Mouse (Mus musculus): ENCODE measurements around the gene Tfb2m. TPM values are rescaled to one million over a fixed set of nuclear protein-coding genes. Genes with fewer than 3 reads are reported as not detected.
"Not testable (repeated sequence)": the region's sequence is repeated elsewhere in the genome, so short reads cannot be mapped to it uniquely, and the experiment has no call there.

Tfb2m gene
- 32.4 and 32.6 TPM in 2 replicates for polyA plus RNA-seq (2015; fragmentation: Nextera tagmentation; extraction: Ambion mirVana)

- H3K9me3 ChIP-seq (replicated peaks); H3K36me3 ChIP-seq (ENCODE audit: poor library complexity, severe bottlenecking); H3K27me3 ChIP-seq: not testable (repeated sequence)
- H3K9ac ChIP-seq, result peak within 1 kb of the TSS; percentile 82
- peak within 1 kb of the TSS; percentile 63 for H3K4me3 ChIP-seq
- H3K27ac ChIP-seq, result peak within 1 kb of the TSS; percentile 97
- peak within 1 kb of the TSS; percentile 86 for H3K4me2 ChIP-seq
- ATAC-seq, result peak; percentile 100
- H3K4me1 ChIP-seq, result peaks cover 28% of the 10 kb centered on the region
- WGBS, result under 1% methylated on average over 69 of the region's 69 CpGs
Measured at GRCm38 (mm10) chr1:179545768-179546550, at the start of gene Tfb2m, which contains the start of gene Cnst. Tfb2m (minus strand) TSS chr1:179546267. Cnst (plus strand) TSS chr1:179546370.

- WGBS, result 66% methylated on average over 7 of the region's 7 CpGs
Measured at GRCm38 (mm10) chr1:179592972-179593371, 46.9 kb upstream of the Tfb2m start.

DNA sequence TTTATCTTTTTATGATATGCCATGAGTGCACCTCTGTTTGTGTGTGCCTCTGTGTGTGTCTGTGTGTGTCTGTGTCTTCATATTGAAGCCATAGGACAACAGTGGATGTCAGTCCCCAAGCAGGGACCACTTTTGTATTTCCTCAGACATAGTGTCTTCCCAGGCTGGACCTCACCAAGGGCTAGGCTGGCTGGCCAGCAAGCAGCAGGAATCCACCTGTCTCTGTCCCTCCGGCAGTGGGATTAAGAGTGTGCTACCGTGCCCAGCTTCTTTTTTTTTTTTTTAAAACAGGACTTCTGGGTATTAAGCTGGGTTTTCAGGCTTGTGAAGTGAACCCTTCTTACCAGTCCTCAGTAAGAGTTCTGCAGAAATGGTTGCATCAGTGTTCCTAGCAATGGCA, 46.1 kb upstream of the Tfb2m start:
- Histone ChIP-seq H3K27me3 (no peaks in the 10 kb centered on the region), H3K27ac (no peak overlapping the region), H3K36me3 (ENCODE audit: poor library complexity, severe bottlenecking) (peaks cover 11% of the 10 kb centered on the region), H3K4me3 (no peak overlapping the region), H3K9me3 (replicated peaks) (no peaks in the 10 kb centered on the region), H3K4me1 (peaks cover 19% of the 10 kb centered on the region; the same call in 1 of the 2 replicates), H3K9ac (no peak overlapping the region), H3K4me2 (no peak overlapping the region)
- ATAC-seq, result no peak
- WGBS, result 91% methylated on average over 2 of the region's 2 CpGs

More at GRCm38 (mm10) chr1:179592972-179593371, 46.9 kb upstream of the Tfb2m start:
- no peak overlapping the region for H3K27ac ChIP-seq
- no peak overlapping the region for H3K4me3 ChIP-seq
- no peak overlapping the region for H3K4me2 ChIP-seq
- no peak overlapping the region for H3K9ac ChIP-seq
- no peaks in the 10 kb centered on the region for H3K27me3 ChIP-seq
- peaks cover 11% of the 10 kb centered on the region for H3K36me3 ChIP-seq (ENCODE audit: poor library complexity, severe bottlenecking)
- H3K4me1 ChIP-seq, result 0 out of 2 replicates have a peak, but pooled peaks cover 10% of the 10 kb centered on the region
- no peak for ATAC-seq
- H3K9me3 ChIP-seq (replicated peaks), result no peaks in the 10 kb centered on the region

DNA sequence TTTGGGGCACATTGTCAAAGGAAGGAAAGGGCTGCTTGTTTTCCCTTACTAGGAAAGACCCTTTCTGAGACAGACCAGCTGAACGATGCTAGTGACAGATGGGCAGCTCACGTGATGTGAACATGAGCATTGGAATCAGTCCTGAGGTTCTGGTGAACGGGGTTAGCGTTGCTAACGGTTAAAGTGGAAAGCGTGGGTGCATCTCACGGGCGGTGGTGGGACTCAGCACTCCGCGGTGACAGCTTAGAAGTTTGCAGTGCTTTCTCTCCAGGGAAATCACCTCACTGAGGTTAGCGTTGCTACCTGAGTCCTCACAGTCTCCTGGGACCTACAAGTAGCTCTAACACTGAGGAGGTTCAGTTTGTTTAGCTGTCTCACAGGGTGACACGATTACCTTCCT, 45.6 kb upstream of the Tfb2m start:
- Histone ChIP-seq H3K4me3 (no peak overlapping the region), H3K9ac (no peak overlapping the region), H3K4me1 (peaks cover 24% of the 10 kb centered on the region; the same call in 1 of the 2 replicates), H3K27me3 (no peaks in the 10 kb centered on the region), H3K27ac (no peak overlapping the region), H3K4me2 (no peak overlapping the region), H3K9me3 (replicated peaks) (no peaks in the 10 kb centered on the region), H3K36me3 (ENCODE audit: poor library complexity, severe bottlenecking) (peaks cover 11% of the 10 kb centered on the region)
- peak; percentile 76; the same call in 1 of the 2 replicates for ATAC-seq
- 76% methylated on average over 12 of the region's 12 CpGs for WGBS

DNA sequence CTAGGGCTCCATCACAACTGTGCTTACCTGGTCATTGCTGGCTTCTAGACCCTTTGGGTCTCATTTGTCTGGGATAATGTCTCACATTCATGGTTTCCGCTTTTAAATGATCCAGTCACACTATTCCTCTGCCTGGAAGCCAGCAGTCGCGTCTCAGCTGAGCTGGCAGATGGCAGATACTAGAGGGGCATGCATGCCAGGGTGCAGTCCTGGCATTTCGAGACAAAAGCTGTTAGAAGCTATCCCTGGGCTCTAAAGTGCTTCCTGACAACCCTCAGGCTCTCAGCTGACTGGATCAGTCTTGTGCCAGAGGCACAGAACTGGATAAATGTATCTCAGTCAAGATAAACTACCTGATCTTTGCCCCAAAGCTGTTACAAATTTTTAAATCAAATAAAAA, 42.2 kb upstream of the Tfb2m start:
- H3K4me2 ChIP-seq, result no peak overlapping the region
- peaks cover 7% of the 10 kb centered on the region for H3K36me3 ChIP-seq (ENCODE audit: poor library complexity, severe bottlenecking)
- H3K4me1 ChIP-seq, result peaks cover 24% of the 10 kb centered on the region; the same call in 1 of the 2 replicates
- peak; percentile 62; the same call in 1 of the 2 replicates for ATAC-seq
- no peaks in the 10 kb centered on the region for H3K27me3 ChIP-seq
- H3K9ac ChIP-seq, result no peak overlapping the region
- H3K4me3 ChIP-seq, result no peak overlapping the region
- H3K27ac ChIP-seq, result peak overlapping the region; percentile 27
- no peaks in the 10 kb centered on the region for H3K9me3 ChIP-seq (replicated peaks)
- 82% methylated on average over 4 of the region's 4 CpGs for WGBS

DNA sequence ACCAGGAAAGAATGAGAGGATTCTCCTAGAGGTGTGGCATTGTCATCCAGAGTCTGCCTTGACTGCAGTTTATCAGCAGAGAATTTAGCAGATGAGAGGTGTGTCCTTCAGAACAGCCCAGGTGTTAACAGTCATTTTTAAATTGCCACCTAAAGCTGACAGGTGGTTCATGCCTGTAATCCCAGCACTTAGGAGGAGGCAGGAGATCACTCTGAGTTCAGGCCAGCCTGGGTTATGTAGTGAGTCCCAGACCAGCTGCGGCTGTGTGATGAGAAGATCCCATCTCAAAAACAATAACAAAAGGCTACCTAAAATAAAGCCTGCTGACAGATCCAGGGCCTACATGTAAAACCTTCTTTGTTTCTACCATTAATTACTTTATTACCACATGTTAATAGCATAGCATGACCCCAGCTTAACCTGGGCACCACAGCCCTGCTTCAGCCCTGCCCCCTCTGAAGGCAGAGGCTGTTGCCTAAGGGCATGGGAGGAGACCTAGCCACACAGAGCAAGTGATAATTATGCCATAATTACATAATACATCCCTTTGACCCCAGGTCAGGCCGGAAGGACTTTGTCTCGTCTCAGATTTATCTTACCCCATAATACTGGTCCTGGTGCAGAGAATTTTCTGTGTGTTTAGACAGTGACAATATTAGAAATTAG, 40.5 kb upstream of the Tfb2m start:
- H3K27ac ChIP-seq, result no peak overlapping the region
- no peak for ATAC-seq
- no peaks in the 10 kb centered on the region for H3K27me3 ChIP-seq
- no peaks in the 10 kb centered on the region for H3K9me3 ChIP-seq (replicated peaks)
- no peak overlapping the region for H3K4me2 ChIP-seq
- H3K9ac ChIP-seq, result no peak overlapping the region
- H3K4me1 ChIP-seq, result peaks cover 17% of the 10 kb centered on the region; the same call in 1 of the 2 replicates
- H3K4me3 ChIP-seq, result no peak overlapping the region
- 63% methylated on average over 3 of the region's 3 CpGs for WGBS
- H3K36me3 ChIP-seq (ENCODE audit: poor library complexity, severe bottlenecking), result no peaks in the 10 kb centered on the region

GRCm38 (mm10) chr1:179585646-179586045, 39.6 kb upstream of the Tfb2m start:
- 92% methylated on average over 9 of the region's 9 CpGs for WGBS
- Histone ChIP-seq H3K4me3 (no peak overlapping the region), H3K36me3 (ENCODE audit: poor library complexity, severe bottlenecking) (peaks cover 3% of the 10 kb centered on the region), H3K9me3 (replicated peaks) (no peaks in the 10 kb centered on the region), H3K27me3 (no peaks in the 10 kb centered on the region), H3K27ac (no peak overlapping the region), H3K4me2 (no peak overlapping the region), H3K4me1 (peaks cover 17% of the 10 kb centered on the region; the same call in 1 of the 2 replicates), H3K9ac (no peak overlapping the region)
- ATAC-seq, result no peak

DNA sequence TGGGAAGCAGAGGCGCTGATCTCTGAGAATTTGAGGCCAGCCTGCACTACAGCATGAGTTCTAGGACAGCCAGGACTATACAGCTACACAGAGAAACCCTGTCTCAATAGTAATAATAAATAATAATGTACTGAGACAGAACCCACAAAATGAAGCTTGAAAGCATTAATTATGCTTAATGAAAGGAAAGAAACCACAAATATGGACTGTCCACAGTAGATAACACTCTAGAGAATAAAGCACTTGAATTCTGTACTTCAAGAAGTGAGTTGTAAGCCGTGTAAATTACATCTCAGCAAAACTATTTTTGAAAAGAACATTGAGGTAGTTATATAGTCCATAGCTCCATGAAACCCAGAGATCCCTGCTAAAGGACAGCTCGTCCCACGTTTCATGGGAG, 38.2 kb upstream of the Tfb2m start:
- Histone ChIP-seq H3K9me3 (replicated peaks) (no peaks in the 10 kb centered on the region), H3K4me3 (no peak overlapping the region), H3K4me1 (peaks cover 17% of the 10 kb centered on the region; the same call in 1 of the 2 replicates), H3K27ac (no peak overlapping the region), H3K9ac (no peak overlapping the region), H3K27me3 (no peaks in the 10 kb centered on the region), H3K4me2 (no peak overlapping the region), H3K36me3 (ENCODE audit: poor library complexity, severe bottlenecking) (peaks cover 17% of the 10 kb centered on the region)
- 91% methylated on average over 4 of the region's 4 CpGs for WGBS
- ATAC-seq, result no peak

GRCm38 (mm10) chr1:179583090-179583489, 37.0 kb upstream of the Tfb2m start:
- peaks cover 15% of the 10 kb centered on the region; the same call in 1 of the 2 replicates for H3K4me1 ChIP-seq
- 94% methylated on average over 3 of the region's 3 CpGs for WGBS
- peaks cover 22% of the 10 kb centered on the region for H3K36me3 ChIP-seq (ENCODE audit: poor library complexity, severe bottlenecking)
- H3K27me3 ChIP-seq, result no peaks in the 10 kb centered on the region
- H3K9ac ChIP-seq, result no peak overlapping the region
- ATAC-seq, result no peak
- no peak overlapping the region for H3K4me2 ChIP-seq
- no peak overlapping the region for H3K4me3 ChIP-seq
- no peak overlapping the region for H3K27ac ChIP-seq
- H3K9me3 ChIP-seq (replicated peaks), result no peaks in the 10 kb centered on the region

DNA sequence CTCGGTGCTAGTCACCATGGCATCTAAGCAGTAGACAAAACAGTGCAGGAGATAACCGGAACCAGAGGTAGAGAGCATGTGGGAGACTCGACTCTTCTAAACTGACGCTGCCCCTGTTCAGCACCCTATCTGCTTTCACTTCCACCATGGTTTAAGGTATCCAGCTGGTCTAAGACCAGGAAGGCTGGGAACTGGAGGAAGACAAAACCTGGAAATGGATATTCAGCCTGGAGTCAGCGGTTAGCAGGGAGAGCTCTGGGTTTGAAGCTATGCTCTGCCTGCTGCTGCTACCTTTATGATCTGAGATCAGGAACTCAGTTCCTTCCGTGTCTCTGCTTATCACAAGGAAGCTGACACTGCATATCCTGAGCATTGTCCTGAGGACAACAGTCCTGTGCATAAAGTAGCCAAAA, 36.0 kb upstream of the Tfb2m start:
- no peak overlapping the region for H3K4me3 ChIP-seq
- H3K36me3 ChIP-seq (ENCODE audit: poor library complexity, severe bottlenecking), result peaks cover 22% of the 10 kb centered on the region
- H3K4me1 ChIP-seq, result peaks cover 4% of the 10 kb centered on the region; the same call in 1 of the 2 replicates
- no peak overlapping the region for H3K27ac ChIP-seq
- H3K27me3 ChIP-seq, result no peaks in the 10 kb centered on the region
- ATAC-seq, result peak; percentile 50; the same call in 1 of the 2 replicates
- no peak overlapping the region for H3K4me2 ChIP-seq
- H3K9ac ChIP-seq, result no peak overlapping the region
- H3K9me3 ChIP-seq (replicated peaks), result no peaks in the 10 kb centered on the region
- 85% methylated on average over 6 of the region's 6 CpGs for WGBS

- no peak overlapping the region for H3K27ac ChIP-seq
- ATAC-seq, result no peak
Measured at GRCm38 (mm10) chr1:179581422-179581821, 35.4 kb upstream of the Tfb2m start.

DNA sequence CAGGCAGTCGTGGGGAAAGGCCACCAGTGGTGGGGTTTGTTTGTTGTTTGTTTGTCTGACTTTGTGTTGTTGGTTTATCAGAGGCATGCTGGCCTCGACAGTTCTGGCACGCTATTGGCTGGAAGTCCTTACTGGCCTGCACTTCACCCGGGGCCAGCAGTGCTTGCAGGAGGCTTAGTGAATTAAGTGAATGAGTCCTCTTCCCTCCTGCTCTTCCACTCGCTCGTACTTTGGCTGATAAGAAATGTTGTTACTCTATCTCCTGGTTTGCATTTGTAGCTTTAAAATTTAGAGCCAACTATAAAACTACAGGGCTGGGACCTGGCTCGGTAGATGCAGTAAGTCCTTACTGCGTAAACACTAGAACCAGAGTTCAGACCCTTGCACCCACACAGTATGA, 34.1 kb upstream of the Tfb2m start:
- H3K4me1 ChIP-seq, result no peaks in the 10 kb centered on the region
- no peak for ATAC-seq
- H3K27me3 ChIP-seq, result no peaks in the 10 kb centered on the region
- no peak overlapping the region for H3K27ac ChIP-seq
- H3K4me2 ChIP-seq, result no peak overlapping the region
- no peak overlapping the region for H3K9ac ChIP-seq
- H3K9me3 ChIP-seq (replicated peaks), result no peaks in the 10 kb centered on the region
- H3K36me3 ChIP-seq (ENCODE audit: poor library complexity, severe bottlenecking), result peaks cover 22% of the 10 kb centered on the region
- no peak overlapping the region for H3K4me3 ChIP-seq
- 85% methylated on average over 8 of the region's 8 CpGs for WGBS

More at GRCm38 (mm10) chr1:179581422-179581821, 35.4 kb upstream of the Tfb2m start:
- H3K36me3 ChIP-seq (ENCODE audit: poor library complexity, severe bottlenecking), result peaks cover 22% of the 10 kb centered on the region
- H3K9me3 ChIP-seq (replicated peaks), result no peaks in the 10 kb centered on the region
- H3K4me3 ChIP-seq, result no peak overlapping the region
- no peak overlapping the region for H3K9ac ChIP-seq
- H3K27me3 ChIP-seq, result no peaks in the 10 kb centered on the region
- 86% methylated on average over 10 of the region's 10 CpGs for WGBS
- no peaks in the 10 kb centered on the region; the same call in 1 of the 2 replicates for H3K4me1 ChIP-seq
- H3K4me2 ChIP-seq, result no peak overlapping the region
